Mouse (Mus musculus) hindbrain, postnatal 0 days (tissue): ENCODE measurements at regions not wholly inside any gene's neighbourhood (a gene's known extent, or its start where the extent isn't known, plus 50 kb on each side); places are given as distances from the start of the nearest gene placed in this dataset.

ENCODE experiments used
- ATAC-seq: fragments of 200-750 bp; cut with Nextera tagmentation; 2 replicates; pipeline ENCODE4 v1.8.0; 2017; ENCODE audit warnings: mild to moderate bottlenecking, moderate TSS enrichment, moderate library complexity
- DNase-seq: peaks from one replicate; pipeline ENCODE4 v3.0.0-alpha.2; 2015; ENCODE audit warnings: low spot score
- H3K27ac ChIP-seq: fragments of 300-500 bp; sonication (generic); 2 replicates; pipeline ENCODE4 v1.5.1; 2014; ENCODE audit warnings: mild to moderate bottlenecking
- H3K27me3 ChIP-seq: fragments of 300-500 bp; sonication (generic); 2 replicates; pipeline ENCODE4 v1.6.1; 2014; ENCODE audit warnings: low read length, mixed read lengths; ENCODE audit not compliant: insufficient read depth
- H3K36me3 ChIP-seq: fragments of 300-500 bp; sonication (generic); 2 replicates; pipeline ENCODE4 v1.6.1; 2014; ENCODE audit warnings: low read length, mixed read lengths; ENCODE audit not compliant: insufficient read depth
- H3K4me1 ChIP-seq: fragments of 300-500 bp; sonication (generic); 2 replicates; pipeline ENCODE4 v1.6.1; 2014; ENCODE audit warnings: antibody characterized with exemption, low read length, mixed read lengths; ENCODE audit not compliant: insufficient read depth
- H3K4me2 ChIP-seq: fragments of 300-500 bp; sonication (generic); 2 replicates; pipeline ENCODE4 v1.6.1; 2014; ENCODE audit warnings: low read depth, mild to moderate bottlenecking, low read length, moderate library complexity, mixed read lengths
- H3K4me3 ChIP-seq: fragments of 300-500 bp; sonication (generic); 2 replicates; pipeline ENCODE4 v1.5.1; 2014; ENCODE audit warnings: low read length
- H3K9ac ChIP-seq: fragments of 300-500 bp; sonication (generic); replicated peaks from 2 replicates; pipeline ENCODE4 v1.6.1; 2014; ENCODE audit warnings: mild to moderate bottlenecking, low read length, moderate library complexity, mixed read lengths
- H3K9me3 ChIP-seq: fragments of 300-500 bp; sonication (generic); 2 replicates; pipeline ENCODE4 v1.6.1; 2016; ENCODE audit warnings: low read length, mixed read lengths
- CTCF ChIP-seq: IDR thresholded peaks from 2 replicates; pipeline ENCODE4 v1.5.1; 2016; ENCODE audit warnings: antibody characterized with exemption, control low read depth, low read depth
- WGBS: fragments of 180-500 bp; shearing (Covaris S2); extraction: QIAGEN DNeasy Blood & Tissue Kit; methylation state at CpG from one replicate; pipeline ENCODE4 v1.1.7; 2014; 5-methylcytosine and 5-hydroxymethylcytosine counted together

DNA sequence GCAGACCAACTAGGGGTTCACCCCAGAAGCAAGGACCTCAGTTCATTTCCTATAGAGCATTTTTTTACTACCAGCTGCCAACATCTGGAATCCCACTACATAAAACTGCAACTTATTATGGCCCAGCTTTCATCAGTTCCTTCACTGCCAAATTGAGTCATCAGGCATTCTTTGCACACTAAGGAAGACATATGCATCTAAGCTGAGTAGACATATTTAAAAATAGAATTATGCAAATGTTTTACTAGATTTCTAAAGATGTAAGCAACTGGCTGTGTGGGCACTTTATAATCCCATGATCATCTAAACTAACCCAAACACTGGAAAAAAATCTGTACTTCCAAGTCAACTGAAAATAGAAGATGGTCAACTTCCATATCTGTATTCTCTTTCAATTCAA is 415.9 kb upstream of the Rarb start:
- Histone ChIP-seq H3K9ac (no peak overlapping the region), H3K27me3 (no peaks in the 10 kb centered on the region), H3K4me2 (no peak overlapping the region), H3K36me3 (no peaks in the 10 kb centered on the region), H3K27ac (no peak overlapping the region), H3K4me3 (no peak overlapping the region), H3K4me1 (no peaks in the 10 kb centered on the region), H3K9me3 (no peaks in the 10 kb centered on the region)
- ATAC-seq = no peak
- TF ChIP-seq CTCF = no peak
- DNase-seq = no peak

DNA sequence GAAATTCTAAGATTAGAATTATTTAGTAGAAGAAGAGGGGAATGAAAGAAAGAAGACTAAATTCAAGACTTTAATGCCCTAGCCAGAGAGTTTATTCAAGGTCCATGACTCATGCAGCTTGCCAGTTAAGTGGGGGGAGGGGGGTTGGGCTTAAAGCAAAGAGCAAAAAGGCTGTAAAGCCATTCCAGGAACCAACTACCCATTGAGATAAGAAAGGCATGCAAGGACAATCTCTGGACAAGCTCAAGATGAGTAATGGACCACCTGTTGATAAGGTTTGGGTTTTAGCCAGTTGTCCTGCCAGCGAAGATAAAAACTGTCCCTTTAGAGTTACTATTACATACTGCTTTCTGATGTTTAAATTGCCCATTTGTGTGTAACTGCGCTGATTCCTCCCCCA is 392.5 kb upstream of the Rarb start:
- ATAC-seq = no peak
- no peak overlapping the region for H3K9ac ChIP-seq
- DNase-seq = no peak
- no peak overlapping the region for H3K27ac ChIP-seq
- H3K9me3 ChIP-seq = no peaks in the 10 kb centered on the region
- no peak overlapping the region for H3K4me2 ChIP-seq
- H3K27me3 ChIP-seq = no peaks in the 10 kb centered on the region
- 97% methylated on average over 2 of the region's 2 CpGs for WGBS
- no peak overlapping the region for H3K4me3 ChIP-seq
- no peak for TF ChIP-seq CTCF
- H3K36me3 ChIP-seq = no peaks in the 10 kb centered on the region
- no peaks in the 10 kb centered on the region for H3K4me1 ChIP-seq

DNA sequence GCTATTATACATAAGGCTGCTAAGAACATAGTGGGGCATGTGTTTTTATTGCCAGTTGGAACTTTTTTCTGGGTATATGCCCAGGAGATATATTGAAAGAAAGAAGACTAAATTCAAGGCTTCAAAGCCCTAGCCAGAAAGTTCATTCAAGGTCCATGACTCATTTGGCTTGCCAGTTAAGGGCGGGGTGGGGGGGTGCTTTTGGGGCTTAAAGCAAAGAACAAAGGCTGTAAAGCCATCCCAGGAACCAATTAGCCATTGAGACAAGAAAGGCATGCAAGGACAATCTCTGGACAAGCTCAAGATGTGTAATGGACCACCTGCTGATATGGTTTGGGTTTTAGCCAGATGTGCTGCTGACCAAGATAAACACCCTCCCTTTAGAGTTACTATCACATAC is 386.7 kb upstream of the Rarb start:
- no peaks in the 10 kb centered on the region for H3K9me3 ChIP-seq
- no peak for ATAC-seq
- H3K36me3 ChIP-seq = no peaks in the 10 kb centered on the region
- no peak for TF ChIP-seq CTCF
- H3K27me3 ChIP-seq = no peaks in the 10 kb centered on the region
- 77% methylated on average over 1 of the region's 1 CpGs for WGBS
- H3K27ac ChIP-seq = no peak overlapping the region
- H3K4me3 ChIP-seq = no peak overlapping the region
- no peak for DNase-seq
- H3K4me2 ChIP-seq = no peak overlapping the region
- H3K9ac ChIP-seq = no peak overlapping the region
- no peaks in the 10 kb centered on the region for H3K4me1 ChIP-seq

DNA sequence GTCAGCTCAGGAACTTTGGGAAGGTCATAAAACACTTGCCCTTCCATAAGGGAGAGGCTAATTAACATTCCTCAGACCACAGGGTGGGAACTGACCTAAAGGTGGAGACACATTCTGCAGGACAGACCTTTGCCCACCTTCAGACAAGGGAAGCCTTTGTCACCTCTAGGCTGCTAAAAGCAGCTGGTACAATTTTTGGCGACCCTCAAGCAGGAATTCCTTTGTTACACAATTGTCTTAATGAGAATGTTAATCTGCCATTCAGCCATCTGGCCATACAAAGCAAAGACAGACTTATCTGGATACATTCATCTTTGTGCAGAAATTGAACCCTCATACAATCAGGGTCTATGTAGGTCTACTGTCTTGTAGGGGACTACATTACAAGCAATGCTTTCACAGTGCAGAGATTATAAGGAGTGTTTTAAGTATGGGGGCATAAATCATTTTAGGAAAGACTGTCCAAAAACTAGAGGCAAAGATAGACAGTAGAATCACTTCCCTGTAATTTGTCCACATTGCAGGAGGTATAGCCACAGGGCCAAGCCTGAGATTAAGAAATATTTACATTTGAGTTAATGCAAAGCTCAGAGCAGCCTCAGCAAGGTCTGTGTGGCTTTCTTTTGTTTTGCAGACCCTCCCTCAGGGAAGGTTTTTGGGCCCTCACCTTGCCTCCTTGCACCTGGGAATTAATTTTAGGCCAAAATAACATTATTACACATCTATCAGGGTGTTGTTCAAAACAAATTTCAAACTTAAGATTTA is 384.5 kb upstream of the Rarb start:
- no peak for TF ChIP-seq CTCF

DNA sequence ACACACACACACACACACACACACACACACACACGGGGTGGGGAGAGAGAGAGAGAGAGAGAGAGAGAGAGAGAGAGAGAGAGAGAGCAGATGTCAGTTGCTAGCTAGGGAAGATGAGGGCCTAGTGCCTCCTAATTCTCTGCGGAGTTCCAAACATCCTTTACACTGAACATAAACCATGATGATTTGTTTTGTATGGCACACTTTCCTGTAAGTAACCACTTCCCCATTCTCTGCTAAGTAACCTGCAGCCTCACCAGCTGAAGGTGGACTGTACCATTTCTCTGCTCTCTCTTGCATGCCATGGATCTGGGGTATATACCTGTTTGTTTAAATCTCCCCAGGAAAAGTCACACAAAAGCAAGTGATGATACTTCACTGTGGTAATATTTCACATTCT is 374.0 kb upstream of the Rarb start:
- DNase-seq = no peak
- no peaks in the 10 kb centered on the region for H3K27me3 ChIP-seq
- H3K4me3 ChIP-seq = no peak overlapping the region
- H3K4me2 ChIP-seq = no peak overlapping the region
- 100% methylated on average over 1 of the region's 2 CpGs for WGBS
- no peaks in the 10 kb centered on the region for H3K9me3 ChIP-seq
- H3K9ac ChIP-seq = no peak overlapping the region
- H3K4me1 ChIP-seq = no peaks in the 10 kb centered on the region
- no peak for TF ChIP-seq CTCF
- no peaks in the 10 kb centered on the region for H3K36me3 ChIP-seq
- no peak for ATAC-seq
- no peak overlapping the region for H3K27ac ChIP-seq

More for the DNA sequence above, 384.5 kb upstream of the Rarb start:
- H3K27me3 ChIP-seq = no peaks in the 10 kb centered on the region
- no peak overlapping the region for H3K27ac ChIP-seq
- H3K36me3 ChIP-seq = no peaks in the 10 kb centered on the region
- no peaks in the 10 kb centered on the region for H3K4me1 ChIP-seq
- no peak overlapping the region for H3K9ac ChIP-seq
- no peak overlapping the region for H3K4me2 ChIP-seq
- no peak for DNase-seq
- ATAC-seq = no peak
- H3K4me3 ChIP-seq = no peak overlapping the region
- WGBS = 39% methylated on average over 1 of the region's 1 CpGs
- no peaks in the 10 kb centered on the region for H3K9me3 ChIP-seq

DNA sequence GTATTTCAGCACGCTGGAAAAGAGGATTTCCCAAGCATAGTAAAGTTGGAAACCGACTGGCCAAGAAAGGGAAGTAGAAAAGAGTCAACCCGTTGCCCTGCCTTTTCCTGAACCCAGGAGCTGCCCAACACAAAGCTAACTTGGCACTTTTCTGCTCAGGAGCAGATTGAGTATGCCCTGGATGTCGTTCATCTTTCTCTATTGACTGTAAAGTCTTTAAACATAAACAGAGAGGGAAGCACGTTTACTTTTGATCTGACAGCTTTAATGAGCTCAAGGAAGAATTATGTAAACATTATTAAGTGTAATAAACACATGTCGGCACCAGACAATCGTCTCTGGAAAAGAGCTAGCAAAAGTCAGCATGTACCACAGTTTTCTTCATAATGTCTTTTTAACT is 354.3 kb upstream of the Rarb start:
- ATAC-seq (no peak), DNase-seq (no peak)
- Histone ChIP-seq H3K4me2 (peak overlapping the region; percentile 89), H3K4me3 (peak overlapping the region; percentile 51), H3K27me3 (no peaks in the 10 kb centered on the region), H3K9me3 (no peaks in the 10 kb centered on the region), H3K4me1 (no peaks in the 10 kb centered on the region), H3K27ac (no peak overlapping the region), H3K9ac (peak overlapping the region; percentile 38; the same call in 1 of the 2 replicates), H3K36me3 (no peaks in the 10 kb centered on the region)
- TF ChIP-seq CTCF = no peak
- 28% methylated on average over 7 of the region's 7 CpGs for WGBS

DNA sequence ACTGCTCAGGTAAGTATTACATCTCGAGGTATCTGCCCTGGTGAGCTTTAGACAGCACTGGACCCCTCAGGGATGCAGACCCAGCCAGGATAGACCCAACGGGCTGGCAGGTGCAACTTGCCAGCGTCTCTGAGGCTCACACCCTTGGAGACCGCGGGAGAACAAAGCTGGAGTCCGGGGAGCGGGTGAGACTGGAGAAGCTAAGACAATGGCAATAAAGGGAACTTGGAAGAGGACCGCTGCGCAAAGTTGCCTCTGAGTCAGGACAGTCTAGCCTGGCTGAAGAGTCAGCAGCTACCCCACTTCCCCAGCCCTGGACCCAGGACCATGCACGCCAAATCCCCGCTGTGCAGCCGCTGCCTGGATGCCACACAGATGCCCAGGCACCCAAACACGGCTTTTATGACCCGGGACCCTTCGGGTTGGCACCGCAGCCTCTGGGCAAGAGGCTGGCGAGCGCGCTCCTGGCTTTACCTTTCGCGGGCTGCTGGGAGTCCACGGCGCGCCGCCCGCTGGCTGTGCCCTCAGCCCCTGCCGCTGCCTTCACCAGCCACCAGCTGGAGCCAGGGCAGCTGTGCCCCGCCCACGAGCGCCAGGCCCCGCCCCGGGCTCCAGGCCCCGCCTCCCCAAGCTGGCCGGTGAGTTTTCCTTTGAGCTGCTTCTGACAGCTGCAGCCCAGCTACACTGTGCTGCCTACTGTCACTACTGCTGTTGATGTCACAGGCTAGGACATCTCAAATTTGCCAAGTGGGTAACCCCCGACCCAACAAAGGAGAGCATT is 353.6 kb upstream of the Rarb start:
- Histone ChIP-seq H3K27ac (no peak overlapping the region), H3K9ac (peak overlapping the region; percentile 38), H3K9me3 (no peaks in the 10 kb centered on the region), H3K4me1 (no peaks in the 10 kb centered on the region), H3K4me3 (peak overlapping the region; percentile 51), H3K4me2 (peak overlapping the region; percentile 89), H3K36me3 (no peaks in the 10 kb centered on the region), H3K27me3 (no peaks in the 10 kb centered on the region)
- ATAC-seq (peak; percentile 93), DNase-seq (peak; percentile 76)
- no peak for TF ChIP-seq CTCF
- under 1% methylated on average over 35 of the region's 35 CpGs for WGBS
